Mouse (Mus musculus) E14TG2a.4 (cell line): ENCODE measurements at regions not wholly inside any gene's neighbourhood (a gene's known extent, or its start where the extent isn't known, plus 50 kb on each side); places are given as distances from the start of the nearest gene placed in this dataset.

Source experiments
- H3K27me3 ChIP-seq: 2 replicates; pipeline ENCODE4 v1.6.1; 2014; ENCODE audit warnings: low read length, control low read depth; ENCODE audit not compliant: insufficient read depth
- H3K36me3 ChIP-seq: 2 replicates; pipeline ENCODE4 v1.6.1; 2014; ENCODE audit warnings: low read length, control low read depth; ENCODE audit not compliant: insufficient read depth
- H3K4me1 ChIP-seq: replicated peaks from 2 replicates; pipeline ENCODE4 v1.6.1; 2014; ENCODE audit warnings: low read depth, low read length, control low read depth
- H3K4me3 ChIP-seq: replicated peaks from 2 replicates; pipeline ENCODE4 v1.5.1; 2014; ENCODE audit warnings: mild to moderate bottlenecking, low read length
- H3K9me3 ChIP-seq: 2 replicates; pipeline ENCODE4 v1.6.1; 2014; ENCODE audit warnings: low read length, control low read depth
- CTCF ChIP-seq: conservative IDR thresholded peaks from 2 replicates; pipeline ENCODE4 v1.5.1; 2014; ENCODE audit warnings: low read length
- NANOG ChIP-seq: IDR thresholded peaks from 2 replicates; pipeline ENCODE4 v1.6.1; 2014; ENCODE audit warnings: borderline replicate concordance, low read length, mixed read lengths
- POU5F1 ChIP-seq: IDR thresholded peaks from 2 replicates; pipeline ENCODE4 v1.6.1; 2014; ENCODE audit warnings: low read length, borderline replicate concordance

DNA sequence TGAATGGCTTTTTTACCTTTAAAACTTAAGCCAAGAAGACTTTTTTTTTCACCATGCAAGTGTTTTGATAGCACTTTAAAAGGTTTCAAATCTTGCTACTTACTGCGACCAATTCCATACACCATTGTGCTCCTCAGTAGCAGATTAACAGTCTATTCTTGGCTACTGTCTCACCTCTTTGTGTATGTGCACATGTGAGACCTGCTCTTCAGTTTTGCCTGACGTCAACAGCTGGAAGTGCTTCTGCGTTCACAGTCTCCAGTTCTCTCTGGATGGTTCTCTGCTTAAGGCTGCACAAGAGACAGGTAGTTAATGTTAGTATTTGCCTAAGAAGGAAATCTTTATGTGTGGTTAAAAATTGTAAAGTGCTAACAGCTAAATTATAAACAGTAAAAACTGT, 282.1 kb downstream of the Sim1 start:
- Histone ChIP-seq H3K4me3 (no peak overlapping the region), H3K9me3 (no peaks in the 10 kb centered on the region), H3K36me3 (no peaks in the 10 kb centered on the region), H3K4me1 (no peaks in the 10 kb centered on the region), H3K27me3 (no peaks in the 10 kb centered on the region)
- TF ChIP-seq POU5F1 = no peak
- TF ChIP-seq NANOG = no peak
- TF ChIP-seq CTCF = no peak

DNA sequence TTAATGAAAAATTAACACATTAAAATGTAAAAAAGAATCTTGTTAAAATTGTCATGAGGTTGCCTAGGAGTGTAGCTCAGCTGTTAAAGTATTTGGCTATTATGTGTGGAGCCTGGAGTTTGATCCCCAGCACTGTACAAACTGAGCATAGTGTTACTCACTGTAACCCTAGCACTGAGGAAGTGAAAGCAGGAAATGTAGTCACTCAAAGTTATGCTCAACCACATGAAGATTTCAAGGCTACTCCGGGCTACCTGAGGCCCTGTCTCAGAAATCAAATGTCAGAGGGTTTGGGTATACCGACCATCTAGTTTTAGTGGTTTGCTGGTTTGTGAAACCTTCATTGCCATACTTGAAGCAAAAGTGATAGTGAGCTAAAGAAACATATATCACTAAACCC, 287.2 kb downstream of the Sim1 start:
- TF ChIP-seq POU5F1 = no peak
- no peak for TF ChIP-seq CTCF
- TF ChIP-seq NANOG = no peak
- H3K9me3 ChIP-seq = no peaks in the 10 kb centered on the region
- H3K4me3 ChIP-seq = no peak overlapping the region
- H3K4me1 ChIP-seq = no peaks in the 10 kb centered on the region
- no peaks in the 10 kb centered on the region for H3K27me3 ChIP-seq
- no peaks in the 10 kb centered on the region for H3K36me3 ChIP-seq

DNA sequence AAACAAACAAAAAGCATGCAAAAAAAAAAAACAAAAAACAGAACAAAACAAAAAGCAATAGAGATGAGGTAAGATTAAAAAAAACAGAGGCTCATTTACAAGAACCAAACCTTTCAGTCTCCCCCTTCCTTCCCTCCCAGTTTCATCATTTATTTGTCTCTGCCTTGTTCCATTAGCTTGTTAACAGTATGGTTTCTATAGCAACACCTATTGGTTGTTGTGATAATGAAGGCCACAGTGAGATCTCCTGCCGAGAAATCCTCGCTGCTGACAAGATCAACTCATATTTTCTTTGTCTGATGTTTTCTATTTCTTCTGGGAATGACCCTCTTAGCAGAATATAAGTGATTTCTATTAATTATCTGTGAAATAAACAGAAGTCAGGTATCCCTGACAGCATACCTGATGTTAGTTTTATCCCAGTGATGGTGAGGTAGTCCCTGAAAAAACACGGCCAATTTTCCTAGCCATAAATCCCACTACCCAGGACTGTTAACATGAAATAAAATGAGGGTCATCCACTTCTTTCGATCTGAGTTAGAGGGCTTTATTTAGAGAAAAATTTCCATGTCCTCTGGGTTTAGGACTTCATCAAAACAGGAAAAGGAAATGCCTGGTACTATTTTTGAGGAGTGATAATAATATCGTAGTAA, 288.9 kb upstream of the Gm49339 start:
- TF ChIP-seq POU5F1 = no peak
- H3K4me1 ChIP-seq = no peaks in the 10 kb centered on the region
- H3K4me3 ChIP-seq = no peak overlapping the region
- no peaks in the 10 kb centered on the region for H3K9me3 ChIP-seq
- no peaks in the 10 kb centered on the region for H3K27me3 ChIP-seq
- H3K36me3 ChIP-seq = no peaks in the 10 kb centered on the region

DNA sequence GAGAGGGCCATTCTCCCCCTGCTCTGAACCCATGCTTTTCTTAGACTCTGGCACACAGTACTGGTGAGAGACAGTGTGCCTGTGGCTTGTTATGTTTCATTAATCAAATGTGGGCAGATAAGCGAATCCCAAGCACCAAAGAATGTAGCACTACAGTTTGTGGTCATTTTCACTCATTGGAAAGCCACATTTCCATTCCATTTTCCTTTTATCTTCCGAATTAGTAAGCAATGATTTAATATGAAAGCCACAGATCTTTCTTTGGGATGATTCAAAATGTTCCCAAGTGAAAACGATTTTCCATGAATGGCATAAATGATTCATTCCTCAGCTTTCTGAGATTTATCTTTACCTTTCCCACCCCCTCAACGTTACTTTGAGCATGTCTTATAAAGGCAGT, 260.9 kb upstream of the Gm49339 start:
- no peak for TF ChIP-seq CTCF
- TF ChIP-seq NANOG = no peak
- TF ChIP-seq POU5F1 = no peak
- H3K27me3 ChIP-seq = no peaks in the 10 kb centered on the region
- H3K36me3 ChIP-seq = no peaks in the 10 kb centered on the region
- H3K4me1 ChIP-seq = no peaks in the 10 kb centered on the region
- H3K4me3 ChIP-seq = no peak overlapping the region
- no peaks in the 10 kb centered on the region; the same call in 1 of the 2 replicates for H3K9me3 ChIP-seq

- H3K4me1 ChIP-seq = peaks cover 30% of the 10 kb centered on the region
- no peaks in the 10 kb centered on the region for H3K36me3 ChIP-seq
Measured at GRCm38 (mm10) chr10:51233592-51233991, 246.8 kb upstream of the Gm49339 start.

GRCm38 (mm10) chr10:51235586-51236575, 244.5 kb upstream of the Gm49339 start:
- Histone ChIP-seq H3K9me3 (no peaks in the 10 kb centered on the region), H3K36me3 (no peaks in the 10 kb centered on the region), H3K4me1 (peaks cover 33% of the 10 kb centered on the region), H3K27me3 (no peaks in the 10 kb centered on the region), H3K4me3 (no peak overlapping the region)
- TF ChIP-seq POU5F1 (no peak), CTCF (no peak), NANOG (no peak)

More at GRCm38 (mm10) chr10:51233592-51233991, 246.8 kb upstream of the Gm49339 start:
- no peaks in the 10 kb centered on the region for H3K27me3 ChIP-seq
- TF ChIP-seq CTCF = no peak
- no peak for TF ChIP-seq POU5F1
- TF ChIP-seq NANOG = no peak
- no peak overlapping the region for H3K4me3 ChIP-seq
- H3K9me3 ChIP-seq = no peaks in the 10 kb centered on the region

- H3K4me3 ChIP-seq = no peak overlapping the region
- no peaks in the 10 kb centered on the region for H3K9me3 ChIP-seq
- H3K36me3 ChIP-seq = no peaks in the 10 kb centered on the region
- H3K4me1 ChIP-seq = peaks cover 33% of the 10 kb centered on the region
- TF ChIP-seq NANOG = peak; percentile 99
- no peak for TF ChIP-seq CTCF
- peak; percentile 84 for TF ChIP-seq POU5F1
- H3K27me3 ChIP-seq = no peaks in the 10 kb centered on the region
Measured at GRCm38 (mm10) chr10:51238103-51238502, 242.3 kb upstream of the Gm49339 start.

DNA sequence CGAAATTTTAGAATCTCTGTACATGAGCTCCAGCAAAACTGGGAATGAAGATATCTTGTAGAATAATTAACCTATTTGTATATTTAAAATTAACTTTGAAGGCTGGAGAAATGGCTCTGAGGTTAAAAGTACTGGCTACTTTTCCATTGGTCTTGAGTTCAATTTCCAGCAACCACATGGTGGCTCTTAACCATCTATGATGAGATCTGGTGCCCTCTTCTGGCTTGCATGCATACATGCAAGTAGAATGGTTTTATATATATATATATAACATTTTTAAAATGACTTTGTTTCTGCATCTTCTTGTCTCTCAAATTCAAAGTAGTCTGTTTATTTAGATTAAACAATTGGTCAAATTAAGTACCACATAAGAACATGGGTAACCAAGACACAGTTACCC, 227.0 kb upstream of the Gm49339 start:
- no peaks in the 10 kb centered on the region for H3K27me3 ChIP-seq
- peaks cover 7% of the 10 kb centered on the region; the same call in 1 of the 2 replicates for H3K4me1 ChIP-seq
- TF ChIP-seq POU5F1 (no peak), CTCF (peak; percentile 32), NANOG (no peak)
- H3K36me3 ChIP-seq = no peaks in the 10 kb centered on the region
- no peak overlapping the region for H3K4me3 ChIP-seq
- H3K9me3 ChIP-seq = no peaks in the 10 kb centered on the region

DNA sequence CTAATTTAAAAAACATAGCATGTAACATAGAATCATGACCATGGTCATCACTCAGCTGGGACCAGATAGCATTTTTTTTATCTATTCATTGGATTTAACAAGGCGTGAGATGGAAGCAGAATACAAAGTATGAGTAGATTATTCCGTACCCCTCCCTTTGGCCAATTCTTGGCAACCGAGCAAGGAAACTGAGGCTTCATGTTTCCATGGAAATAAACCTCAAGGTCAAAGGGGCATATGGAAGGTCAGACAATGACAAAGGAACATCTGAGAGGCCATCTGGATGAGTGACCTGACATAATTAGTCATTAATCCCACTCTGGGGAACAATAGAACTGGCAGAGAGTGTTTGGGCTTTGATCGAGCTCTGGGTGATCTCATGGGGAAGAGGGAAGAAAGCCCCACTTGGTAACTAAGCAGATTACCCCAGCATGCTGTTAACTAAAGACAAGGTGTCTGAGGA, 222.8 kb upstream of the Gm49339 start:
- TF ChIP-seq NANOG = peak; percentile 70; the same call in 1 of the 2 replicates
- no peak for TF ChIP-seq CTCF
- Histone ChIP-seq H3K9me3 (no peaks in the 10 kb centered on the region), H3K4me3 (no peak overlapping the region), H3K4me1 (peaks cover 7% of the 10 kb centered on the region; the same call in 1 of the 2 replicates), H3K36me3 (no peaks in the 10 kb centered on the region), H3K27me3 (no peaks in the 10 kb centered on the region)
